Mouse (Mus musculus) gastrocnemius, adult 18-20 months (tissue): Measurements from ENCODE around the gene Zbtb18. TPM values are rescaled to one million over a fixed set of nuclear protein-coding genes. Genes with fewer than 3 reads are reported as not detected.

Experiments
- DNase-seq: peaks from one replicate; pipeline ENCODE4 v3.0.0; 2021; ENCODE audit warnings: low spot score
- total RNA-seq, 2 experiments: library from RNA; stranded (reverse); gene quantifications; 2 replicates each; pipeline ENCODE4 v1.2.3; 2021

Zbtb18 gene
- total RNA-seq, 2 experiments from 2014 or later = 107 to 125 TPM

DNA sequence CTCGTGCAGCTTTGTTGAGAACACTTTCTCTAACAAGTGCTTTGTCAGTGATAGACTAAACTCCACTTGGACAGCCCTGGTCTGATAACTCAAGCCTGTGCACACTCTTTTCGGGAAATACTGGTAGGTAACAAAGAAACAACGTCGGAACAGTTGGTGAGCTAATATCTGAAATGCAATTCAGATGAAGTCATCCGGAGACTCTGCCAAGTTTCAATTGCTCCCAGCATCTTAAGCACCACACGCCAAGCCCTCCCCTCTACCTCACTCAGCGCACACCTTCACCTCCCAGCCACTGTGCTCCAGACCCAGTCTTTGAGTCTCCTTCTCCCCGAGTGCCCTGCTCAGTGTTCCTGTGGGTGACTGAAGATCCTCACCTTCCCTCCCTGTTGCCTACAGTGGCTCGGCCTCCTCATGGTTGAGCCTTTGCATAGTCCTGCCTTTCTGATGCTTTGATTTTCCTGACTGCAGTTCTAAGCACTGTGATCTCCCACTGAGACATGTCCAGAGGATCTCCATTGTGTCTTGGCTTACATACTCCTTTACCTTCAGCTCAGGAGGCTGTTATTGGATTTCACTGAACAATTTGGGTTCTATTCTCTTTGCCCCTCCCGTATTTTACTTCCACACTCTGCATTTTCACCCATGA is 37.3 kb downstream of the Zbtb18 start:
- no peak for DNase-seq

DNA sequence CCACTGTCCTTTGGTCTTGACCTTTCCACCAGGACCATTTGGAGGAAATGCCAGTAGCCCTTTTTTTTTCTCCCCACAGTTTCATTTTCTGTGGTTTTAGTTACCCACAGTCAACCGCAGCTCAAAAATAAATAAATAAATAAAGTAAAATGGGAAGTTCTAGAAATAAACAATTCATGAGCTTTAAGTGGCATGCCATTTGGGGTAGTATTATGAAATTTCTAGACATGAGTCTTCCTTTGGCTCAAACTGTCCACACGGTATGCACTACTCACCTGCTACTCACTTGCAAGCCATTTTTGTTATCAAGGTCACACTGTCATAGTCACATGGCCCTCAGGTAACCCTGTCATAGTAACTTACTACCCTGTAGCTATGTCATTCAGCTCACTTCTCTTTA is 41.5 kb downstream of the Zbtb18 start:
- no peak for DNase-seq

DNA sequence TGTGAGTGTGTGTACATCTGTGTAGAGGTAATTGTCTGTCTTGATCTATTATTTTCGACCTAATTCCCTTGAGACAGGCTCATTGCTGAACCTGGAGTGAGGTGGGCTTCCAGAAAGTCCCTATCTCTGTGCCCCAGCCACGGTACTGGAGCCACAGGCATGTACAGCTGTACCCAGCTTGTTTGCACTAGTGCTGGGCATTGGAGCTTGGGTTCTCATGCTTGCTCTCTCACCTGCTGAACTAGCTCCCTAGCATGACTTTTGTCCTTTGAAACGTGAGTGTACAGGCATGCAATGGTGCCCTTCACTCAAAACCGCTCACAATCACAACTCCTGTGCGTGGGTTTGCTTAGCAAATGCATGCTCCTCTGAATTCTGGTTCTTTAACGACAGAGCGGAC is 42.1 kb downstream of the Zbtb18 start:
- no peak for DNase-seq

DNA sequence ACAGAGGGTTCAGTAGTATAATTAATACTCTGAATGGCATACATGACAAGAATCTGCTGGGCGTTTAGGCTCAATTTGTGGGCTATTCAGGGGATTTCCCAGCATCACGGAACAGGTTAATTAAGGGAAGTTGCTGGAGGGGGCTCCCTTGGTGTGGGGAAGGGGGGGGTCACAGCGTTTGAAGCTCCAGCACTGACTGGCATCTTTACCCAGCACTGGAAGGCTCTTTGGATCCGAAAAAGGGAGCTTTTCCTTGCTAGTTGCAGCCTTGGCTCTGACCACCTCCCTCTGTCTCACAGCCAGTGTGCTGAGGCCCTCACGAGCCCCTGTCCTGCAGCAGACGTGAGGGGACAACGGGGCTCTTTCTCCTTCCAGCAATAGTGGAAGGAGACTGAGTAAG is 42.5 kb downstream of the Zbtb18 start:
- DNase-seq = no peak

DNA sequence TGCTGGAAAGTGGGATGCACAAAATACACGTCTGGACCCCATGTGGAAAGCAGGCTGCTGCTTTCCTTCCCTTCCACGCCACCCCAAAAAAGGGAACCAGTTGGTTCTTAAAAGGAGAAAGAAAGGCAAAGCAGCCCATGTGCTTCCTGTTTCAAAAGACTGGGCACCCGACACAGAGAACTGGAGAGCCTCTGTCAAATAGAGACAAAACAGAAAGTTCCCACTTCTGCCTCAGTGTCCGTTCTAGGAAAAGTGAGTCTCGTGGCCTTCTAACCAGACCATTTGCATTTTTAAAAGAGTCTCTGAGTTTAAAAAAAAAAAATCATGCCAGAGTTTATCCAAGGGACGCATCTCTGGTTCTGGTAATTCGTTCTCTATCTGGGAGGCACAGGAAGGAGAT is 47.7 kb downstream of the Zbtb18 start:
- peak; percentile 5 for DNase-seq

DNA sequence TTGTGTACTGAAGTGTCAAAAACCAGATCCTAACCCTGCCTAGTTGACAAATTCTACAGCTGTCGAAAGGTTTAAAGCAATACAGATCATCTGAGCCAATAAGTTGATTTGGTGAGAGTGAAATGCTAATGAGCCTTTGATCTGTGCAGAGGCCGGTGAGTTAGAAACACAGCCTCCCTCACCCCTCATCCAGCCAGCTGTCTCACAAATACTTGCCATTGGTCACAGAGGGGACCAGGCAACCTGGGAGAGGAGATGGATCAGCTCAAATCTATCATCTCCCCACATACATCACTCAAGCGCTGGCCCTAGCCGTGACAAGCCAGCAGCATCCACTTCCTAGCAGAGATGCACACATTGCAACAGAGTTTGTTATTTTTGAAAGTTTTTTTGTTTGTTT is 48.7 kb downstream of the Zbtb18 start:
- no peak for DNase-seq

DNA sequence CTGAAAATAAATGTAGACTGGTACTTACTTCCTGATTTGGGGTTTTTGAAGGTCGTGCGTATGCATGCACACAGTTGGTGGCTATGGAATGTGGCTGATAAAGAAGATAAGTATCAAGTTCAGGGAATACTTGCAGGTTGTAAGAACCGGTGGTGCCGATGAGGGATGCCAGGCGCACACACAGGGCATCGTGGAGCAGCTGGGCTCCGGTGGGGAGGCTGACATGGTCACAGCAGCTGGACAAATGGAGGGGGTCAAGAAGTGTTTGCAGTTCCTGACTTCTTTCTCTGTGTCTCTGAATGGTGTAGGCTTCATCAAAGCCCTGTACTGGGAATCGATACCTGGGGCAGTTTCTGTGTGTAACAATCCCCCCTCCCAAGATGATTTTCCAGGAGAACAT is 49.1 kb downstream of the Zbtb18 start:
- no peak for DNase-seq

DNA sequence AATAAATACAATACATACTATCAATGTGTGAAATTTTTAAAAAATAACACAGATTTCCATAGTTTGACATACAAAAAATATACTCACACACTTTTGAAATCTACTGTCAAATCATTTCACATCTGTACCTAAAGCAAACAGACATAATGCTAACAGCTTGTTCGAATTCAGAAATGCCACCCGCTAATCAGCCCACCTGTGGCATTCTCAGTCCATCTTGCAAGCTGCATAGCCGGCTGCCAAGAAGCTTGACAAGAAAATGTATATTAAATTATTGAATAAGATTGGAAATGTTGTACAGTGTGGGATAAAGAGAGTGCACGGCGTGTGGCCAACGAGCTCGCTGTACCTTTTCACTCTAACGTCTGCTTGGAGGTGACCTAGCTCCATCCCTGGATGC is 52.2 kb downstream of the Zbtb18 start:
- no peak for DNase-seq

DNA sequence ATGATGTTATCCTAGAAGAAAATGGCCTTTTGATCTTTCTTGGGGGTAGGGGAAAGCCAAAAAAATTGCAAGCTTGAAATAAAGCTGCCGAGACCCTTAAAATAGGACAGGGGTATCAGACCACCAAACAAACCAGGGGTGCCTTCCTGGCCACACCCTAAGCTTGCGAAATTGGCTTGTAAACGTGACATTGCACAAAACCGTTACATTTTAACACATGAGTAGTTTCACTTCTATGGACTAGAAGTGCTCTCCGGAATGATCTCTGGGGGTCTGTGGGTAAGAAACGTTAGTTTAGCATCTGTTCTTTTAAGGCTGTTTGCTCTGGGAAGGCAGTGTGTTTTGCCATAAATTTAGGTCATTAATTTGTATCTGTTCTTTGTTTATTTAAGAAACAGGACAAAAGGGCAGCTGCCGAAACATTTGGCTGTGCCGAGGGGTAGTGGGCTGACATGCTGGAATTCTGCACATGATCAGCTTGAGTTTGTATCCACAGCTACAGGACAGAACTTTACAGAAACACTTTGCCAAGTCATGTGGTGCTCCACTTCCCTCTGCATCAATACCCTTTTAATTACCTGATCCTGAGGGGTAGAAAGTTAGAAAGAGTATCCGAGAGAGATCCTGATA is 52.9 kb downstream of the Zbtb18 start:
- DNase-seq = no peak

Other genes starting within 250 kb of the Zbtb18 start
- gene Akt3, start 184.1 kb upstream of the Zbtb18 start, total RNA-seq = 10 to 100 TPM in 1 of 2 experiments, 1 to 10 TPM in 1; 7.8 to 12.2 TPM